Mouse (Mus musculus): ENCODE results near the gene Ctbs.
A peak's percentile ranks its signal among the peaks of the same experiment; 100 is the strongest.
"Not testable (repeated sequence)": the region's sequence is repeated elsewhere in the genome, so short reads cannot be mapped to it uniquely, and the experiment has no call there.

Gene Ctbs

DNA sequence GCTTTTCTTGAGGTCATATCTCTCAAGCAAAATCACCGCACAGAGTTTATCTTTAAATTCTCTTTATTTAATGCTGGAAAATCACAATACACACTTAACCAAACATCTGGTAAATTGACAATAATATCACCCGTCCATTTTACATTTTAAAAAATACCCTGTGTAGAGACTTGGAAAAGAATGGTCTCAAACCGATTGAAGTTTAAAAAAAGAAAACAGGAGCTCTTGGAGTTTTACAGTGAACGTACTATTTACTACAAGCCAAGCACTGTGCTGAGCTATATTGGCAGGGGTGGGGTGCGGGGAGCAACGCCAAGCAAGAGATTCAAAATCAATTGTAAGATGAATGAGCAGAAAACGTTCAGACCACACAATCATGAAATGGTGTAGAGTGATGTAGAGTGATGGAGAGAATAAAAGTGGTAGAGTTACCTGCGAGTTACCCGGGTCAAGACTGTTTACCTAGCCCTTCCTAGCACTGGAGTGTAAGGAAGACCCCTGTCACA is at the start of gene Ctbs:
Gene Ctbs, plus strand, starts transcription at position 51 of the 506 bp plus-strand sequence.
- DNase-seq (ENCODE audit: low spot score) = no peak

DNA sequence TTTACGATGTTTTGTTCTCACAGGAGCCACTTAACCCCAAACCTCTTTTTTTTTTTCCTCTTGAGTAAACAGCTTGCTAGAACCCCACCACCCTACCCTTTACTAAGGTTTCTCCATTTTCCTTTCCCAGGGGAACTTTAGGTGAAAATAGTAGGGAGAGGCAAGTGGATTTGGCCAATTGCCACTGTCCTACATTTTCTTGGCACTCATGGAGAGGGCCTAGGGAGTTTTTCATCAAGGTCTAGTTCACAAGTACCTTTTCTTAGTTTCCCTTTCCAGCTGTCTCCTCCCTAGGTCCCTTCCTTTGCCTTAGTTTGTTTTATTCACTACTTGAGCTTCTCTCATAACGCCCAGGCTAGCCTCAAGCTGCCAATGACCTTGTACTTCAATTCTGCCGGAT is 45.8 kb upstream of the Ctbs start:
- no peak for DNase-seq (ENCODE audit: low spot score)

DNA sequence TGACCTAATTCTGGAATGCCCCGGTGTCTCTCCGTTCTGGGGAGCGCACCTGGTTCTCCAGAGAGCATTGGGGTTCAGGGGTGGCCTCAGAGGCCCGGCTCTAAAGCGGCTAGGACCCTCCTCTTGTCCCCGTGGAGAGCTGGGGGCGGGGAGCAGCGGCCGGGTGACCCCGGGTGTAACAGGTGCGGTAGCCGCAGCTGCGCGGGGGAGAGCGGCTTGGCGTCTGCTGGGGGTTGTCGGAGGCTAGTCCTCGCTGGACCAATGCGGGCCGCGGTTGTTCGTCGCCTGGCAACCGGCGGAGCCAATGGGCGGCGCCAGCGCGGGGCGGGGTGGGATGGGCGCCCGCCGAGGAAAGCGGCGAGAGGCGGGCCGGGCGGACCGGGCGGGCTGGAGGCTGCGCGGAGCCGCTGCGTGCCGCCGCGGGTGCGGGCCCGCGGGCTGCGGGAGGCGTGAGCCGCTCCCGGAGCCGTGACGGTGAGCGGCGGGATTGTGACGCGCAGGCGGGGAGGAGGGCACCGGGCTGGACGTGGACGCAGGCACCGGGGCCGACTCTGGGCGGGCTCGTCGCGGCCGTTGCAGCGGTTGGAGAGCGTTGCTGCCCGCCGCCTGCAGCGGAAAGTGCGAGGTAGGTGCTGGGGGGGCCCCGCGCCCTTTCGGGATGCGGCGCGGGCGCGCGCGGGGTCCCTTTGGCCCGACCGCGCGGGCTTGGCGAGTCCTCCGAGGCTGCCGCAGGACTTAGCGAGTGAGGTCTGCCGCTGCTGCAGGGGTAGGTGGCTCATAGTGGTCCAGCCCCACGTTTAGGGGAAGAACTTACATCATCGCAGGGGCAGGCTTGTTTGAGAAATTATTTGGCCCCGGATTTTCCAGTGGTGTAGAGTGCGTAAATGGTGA is 45.0 kb upstream of the Ctbs start, which contains the start of gene Ssx2ip:
Gene Ssx2ip, plus strand, starts transcription at position 332 of the 891 bp plus-strand sequence.
- DNase-seq (ENCODE audit: low spot score) = peak; percentile 99

DNA sequence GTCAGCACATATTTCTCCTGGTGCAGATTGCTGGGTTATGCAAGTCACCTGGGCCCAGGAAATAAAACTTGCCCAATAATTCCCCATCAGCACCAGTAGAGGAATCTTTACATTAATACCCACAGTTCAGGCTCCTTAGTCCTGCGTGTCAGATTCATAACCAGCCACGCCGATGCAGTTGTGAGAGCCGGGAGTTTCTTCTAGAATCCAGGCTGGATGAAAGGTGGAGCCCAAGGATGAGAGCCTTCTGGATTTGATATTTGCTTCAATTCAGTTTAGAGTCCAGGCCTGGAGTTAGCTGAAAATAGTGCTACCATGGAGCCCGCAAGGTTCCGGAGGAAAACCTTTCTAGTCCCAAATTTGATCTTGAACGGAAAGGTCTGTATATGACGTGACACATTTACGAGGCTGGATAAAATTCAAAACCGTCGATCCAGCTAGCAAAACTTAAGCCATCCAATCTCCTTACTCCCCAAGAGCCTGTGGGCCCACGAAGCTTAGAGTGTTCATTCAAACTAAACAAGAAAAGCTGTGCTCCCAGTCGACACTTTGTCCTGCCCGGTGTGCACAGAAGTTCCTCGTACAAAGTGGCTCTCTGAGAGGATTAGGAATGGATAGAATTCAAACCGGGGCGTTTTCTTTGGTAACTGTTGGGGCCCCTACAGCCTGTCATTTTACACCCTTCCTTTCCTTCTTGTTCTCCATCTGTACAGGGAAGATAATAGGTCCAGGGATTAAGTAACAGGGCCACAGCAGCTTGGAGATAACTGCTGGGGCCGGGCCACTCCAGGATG is 44.2 kb upstream of the Ctbs start:
- DNase-seq (ENCODE audit: low spot score) = no peak

DNA sequence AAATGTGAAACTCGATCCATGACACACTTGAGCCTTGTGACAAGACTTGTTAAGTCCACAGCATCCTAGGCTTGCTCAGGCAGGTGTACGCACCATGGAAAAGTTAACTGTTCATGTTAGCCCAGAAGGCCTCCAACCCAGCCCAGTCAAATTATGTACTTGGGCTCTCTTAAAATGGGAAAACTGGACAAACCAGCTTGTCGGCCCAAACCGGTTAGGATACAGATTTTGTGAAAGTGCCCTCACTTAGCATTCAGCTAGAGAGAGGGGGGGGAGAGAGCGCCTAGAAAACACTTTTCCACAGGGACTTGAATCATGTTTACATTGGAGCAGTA is 43.6 kb upstream of the Ctbs start:
- DNase-seq (ENCODE audit: low spot score) = no peak

DNA sequence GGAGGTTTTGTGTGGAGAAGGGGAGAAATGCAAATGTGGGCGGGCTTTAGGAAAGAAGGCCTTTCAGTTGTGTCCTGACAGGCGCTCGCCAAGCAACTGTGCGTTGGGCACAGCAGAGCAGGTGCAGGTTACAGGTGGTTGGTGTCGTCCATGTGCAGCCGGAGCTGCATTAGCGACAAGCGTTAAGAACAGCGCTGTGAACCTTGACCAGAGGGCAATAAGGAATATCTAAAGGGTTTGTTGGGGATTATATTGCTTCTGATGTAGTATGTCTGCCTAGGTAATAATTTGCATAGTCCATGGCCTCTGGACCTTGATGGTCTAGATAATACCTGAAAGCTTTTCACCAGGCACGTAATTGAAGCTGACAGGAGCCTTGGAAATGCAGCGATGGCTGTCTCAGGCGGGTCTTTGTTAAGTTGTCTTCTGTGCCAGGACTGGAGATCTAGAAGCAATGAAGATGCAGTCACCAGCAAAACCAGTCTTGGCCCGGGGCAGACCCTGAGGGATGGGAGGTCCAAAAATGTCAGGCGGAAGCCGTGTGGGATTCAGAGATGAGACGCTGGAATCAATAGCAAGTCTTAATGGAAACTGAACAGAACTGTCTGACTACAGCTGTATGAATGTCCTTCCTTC is 42.4 kb upstream of the Ctbs start:
- no peak for DNase-seq (ENCODE audit: low spot score)

DNA sequence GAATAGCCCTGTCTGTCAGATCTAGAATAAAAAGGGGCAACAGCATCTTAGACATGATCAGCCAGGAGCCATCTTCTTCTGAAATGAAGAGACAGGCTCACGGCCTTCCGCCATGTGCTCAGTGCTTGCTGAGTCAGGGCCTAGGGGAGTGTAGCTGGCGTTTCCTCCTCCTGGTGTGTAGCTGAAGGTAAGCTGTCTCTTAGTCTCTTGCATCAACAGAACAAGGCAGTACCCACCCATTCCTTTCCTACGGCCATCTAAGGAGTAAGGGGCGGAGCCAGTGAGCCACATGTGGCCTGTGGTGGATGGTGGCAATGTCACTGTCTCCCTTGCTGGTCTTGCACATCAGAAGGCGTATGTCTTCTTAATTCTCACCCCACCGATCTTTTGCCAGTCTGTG is 39.5 kb upstream of the Ctbs start:
- no peak for DNase-seq (ENCODE audit: low spot score)

DNA sequence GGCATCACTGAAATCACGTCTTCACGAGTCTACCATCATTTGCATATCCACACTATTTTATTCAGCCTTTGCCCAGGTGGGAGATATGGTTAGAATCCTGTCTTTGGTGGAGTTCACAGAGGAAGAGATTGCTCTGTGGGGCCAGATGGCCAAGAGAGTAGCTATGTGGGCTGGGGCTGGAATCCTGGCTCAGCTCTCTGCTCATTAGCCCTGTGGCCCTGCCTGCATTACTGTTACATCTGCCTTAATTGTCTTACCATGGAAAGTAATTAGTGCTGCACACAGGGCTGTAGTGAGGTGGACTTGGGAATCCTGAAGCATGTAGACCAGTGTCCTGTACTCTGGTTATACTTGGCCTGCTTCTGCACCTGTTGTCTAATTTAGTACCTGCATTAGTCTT is 37.6 kb upstream of the Ctbs start:
- no peak for DNase-seq (ENCODE audit: low spot score)

DNA sequence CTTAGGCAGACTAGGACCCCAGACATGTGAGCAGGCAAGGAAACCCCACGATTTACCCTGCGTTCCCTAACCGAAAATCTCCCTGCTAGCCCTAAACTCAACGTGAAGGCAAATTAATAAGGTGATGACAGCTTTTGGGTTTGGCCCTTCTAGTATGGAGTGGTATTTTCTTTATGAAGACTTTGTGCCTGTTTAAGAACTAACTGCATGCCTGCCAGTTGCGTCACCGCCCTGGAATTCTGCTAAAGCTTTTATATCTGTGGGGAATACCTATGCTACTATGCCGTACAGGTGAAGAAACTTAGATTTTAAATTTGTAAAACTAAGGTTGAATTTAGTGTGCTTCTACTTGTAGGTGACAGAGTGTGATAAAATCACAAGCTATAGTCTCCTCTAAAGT is 37.1 kb upstream of the Ctbs start:
- no peak for DNase-seq (ENCODE audit: low spot score)

DNA sequence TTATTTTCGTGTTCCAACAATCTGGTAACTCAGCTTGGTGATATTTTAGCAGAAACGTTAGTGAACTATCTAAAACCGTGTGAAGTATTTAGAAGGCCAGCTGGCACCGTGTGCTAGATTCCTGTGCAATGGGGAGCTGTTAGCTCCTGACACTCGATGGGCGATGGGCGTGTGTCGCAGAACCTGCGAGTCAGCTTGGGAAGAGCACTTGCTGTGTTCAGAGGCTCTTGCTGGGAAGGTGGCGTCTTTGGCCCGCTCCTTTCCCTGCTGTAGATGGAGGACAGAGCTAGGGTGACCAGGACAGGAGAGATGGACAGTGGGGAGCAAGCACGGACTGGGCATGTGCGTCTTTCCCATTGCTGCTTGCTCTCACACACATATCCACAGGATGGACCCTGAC is 36.6 kb upstream of the Ctbs start:
- no peak for DNase-seq (ENCODE audit: low spot score)

DNA sequence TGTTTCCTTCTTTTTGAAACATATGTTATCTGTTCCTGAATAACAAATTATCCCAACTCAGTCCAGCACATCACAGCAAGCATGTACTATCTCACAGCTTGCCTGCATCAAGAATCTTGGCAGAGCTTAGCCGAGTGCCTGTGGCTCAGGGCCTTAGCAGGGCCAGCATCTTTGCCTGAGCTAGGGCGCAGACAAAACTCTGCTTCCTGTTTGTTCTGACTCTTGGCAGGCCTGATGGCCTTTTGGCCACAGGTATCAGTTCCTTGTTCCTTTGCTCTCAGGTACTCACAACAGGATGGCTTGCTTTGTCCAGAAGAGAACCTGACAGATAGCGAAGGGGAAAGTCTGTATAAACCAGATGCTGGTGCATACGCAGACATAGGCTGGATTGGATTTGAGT is 35.6 kb upstream of the Ctbs start:
- no peak for DNase-seq (ENCODE audit: low spot score)

DNA sequence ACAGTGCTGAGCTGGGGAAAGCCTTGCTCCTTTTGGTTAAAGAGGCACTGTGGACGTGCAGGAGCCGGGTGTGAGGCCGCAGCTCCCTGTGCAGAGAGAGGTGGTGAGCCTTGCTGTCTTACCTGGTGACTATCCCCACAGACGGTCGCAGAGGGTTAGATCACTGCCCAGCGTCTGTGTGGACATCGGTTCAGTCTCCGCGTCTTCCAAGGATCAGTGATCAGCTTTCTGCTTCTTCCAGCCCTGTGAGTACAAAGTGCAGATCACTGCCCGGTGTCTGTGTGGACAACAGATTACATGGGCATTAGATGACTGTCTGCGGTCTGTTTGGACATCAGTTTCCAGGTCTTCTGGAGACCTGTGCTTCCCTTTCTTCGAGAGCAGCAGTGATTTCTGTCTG is 35.0 kb upstream of the Ctbs start:
- no peak for DNase-seq (ENCODE audit: low spot score)

DNA sequence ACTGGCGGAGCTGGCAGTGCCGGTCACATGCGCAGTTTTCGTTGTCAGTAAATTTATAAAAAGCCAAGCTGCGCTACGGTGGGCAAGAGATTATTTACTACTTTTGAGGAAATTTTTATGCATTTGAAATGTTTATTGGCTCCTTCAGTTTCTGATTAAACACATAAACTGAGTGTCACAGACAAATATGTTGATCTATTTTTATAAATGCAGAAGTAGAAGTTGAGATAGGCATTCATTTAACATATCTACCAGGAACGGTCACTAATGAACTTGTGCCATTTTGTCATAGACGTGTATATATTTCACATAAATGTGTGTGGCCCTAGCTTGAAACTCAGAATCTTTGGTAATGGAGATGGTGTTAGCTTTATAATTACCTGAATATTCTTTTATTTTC is 31.7 kb upstream of the Ctbs start:
- DNase-seq (ENCODE audit: low spot score) = no peak

DNA sequence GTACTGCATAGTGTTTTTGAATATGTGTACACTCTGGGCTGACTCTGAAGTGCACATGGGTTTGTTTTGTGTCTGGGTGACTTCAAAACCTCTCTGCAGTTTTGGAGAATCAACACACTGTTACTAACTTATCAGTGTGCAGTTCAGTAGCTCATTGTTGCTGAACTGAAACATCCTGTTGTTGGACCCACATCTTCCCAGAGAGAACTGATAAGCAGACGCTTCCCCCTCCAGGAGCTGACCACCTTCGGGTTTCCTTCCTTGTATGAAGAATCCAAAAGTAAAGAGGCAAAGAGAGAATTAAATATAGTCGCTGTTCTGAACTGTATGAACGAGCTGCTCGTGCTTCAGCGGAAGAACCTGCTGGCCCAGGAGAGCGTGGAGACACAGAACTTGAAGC is 30.7 kb upstream of the Ctbs start:
- no peak for DNase-seq (ENCODE audit: low spot score)

DNA sequence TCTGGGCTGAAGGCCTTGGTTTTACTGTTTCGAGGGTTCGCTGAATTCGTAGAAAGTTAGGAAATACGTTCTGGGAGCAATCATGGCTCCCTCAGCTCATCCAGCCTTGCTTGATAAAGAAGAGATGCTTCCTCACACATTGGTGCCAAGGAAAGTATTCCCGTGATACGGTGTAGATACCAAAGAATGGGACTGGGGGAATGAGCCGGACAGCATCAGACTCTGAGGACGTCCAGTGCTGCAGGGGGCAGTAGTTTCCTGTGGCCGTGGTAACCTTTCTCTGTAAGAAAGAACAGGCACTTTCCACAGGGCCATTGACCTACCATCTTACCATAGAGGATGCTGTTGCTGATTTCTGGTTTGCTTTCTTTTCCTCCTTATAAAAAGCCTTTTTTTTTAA is 30.1 kb upstream of the Ctbs start:
- no peak for DNase-seq (ENCODE audit: low spot score)

DNA sequence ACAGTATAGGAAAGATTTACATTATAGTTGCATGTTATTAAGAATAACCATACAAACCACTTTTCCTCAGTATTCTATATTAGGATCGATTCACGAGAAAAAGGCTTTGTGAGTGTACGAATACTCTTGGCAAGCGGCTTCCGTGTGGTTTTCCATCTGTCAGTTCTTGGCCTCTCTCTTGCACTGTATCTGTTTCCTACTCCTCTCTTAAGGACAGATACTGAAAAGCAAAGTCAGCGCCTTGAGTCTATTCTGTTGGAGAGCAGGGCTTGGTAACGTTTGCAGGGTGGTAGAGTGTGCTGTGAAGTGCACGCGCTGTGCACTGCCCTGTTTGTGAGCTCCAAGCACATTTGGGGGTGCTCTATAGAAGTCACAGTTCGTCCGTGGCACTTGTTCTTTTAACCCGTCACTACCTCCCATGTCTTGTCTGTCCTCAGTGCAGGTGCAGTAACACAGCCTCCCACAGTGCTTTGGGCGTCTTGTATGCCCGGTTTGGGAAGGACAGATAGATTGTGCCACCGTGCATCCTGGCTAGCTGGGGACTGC is 29.5 kb upstream of the Ctbs start:
- no peak for DNase-seq (ENCODE audit: low spot score)

DNA sequence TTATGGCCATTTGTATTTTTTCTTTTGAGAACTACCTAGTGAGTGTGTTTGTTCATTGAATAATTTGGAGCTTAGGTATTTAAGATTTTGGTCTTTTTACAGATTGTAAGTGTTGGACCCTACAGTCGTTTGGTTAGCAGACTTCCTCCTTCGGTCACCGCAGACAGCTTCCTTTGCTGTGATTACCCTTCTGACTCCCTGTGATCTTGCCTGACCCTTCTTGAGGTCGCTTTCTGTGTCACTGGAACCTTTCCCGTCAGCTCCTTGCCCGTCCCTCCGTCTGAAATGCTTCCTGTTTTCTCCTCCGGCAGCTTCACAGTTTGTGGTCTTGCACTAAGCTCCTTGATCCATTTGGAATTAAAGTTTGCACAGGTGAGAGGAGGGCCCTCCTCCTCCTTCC is 27.8 kb upstream of the Ctbs start:
- DNase-seq (ENCODE audit: low spot score) = no peak

DNA sequence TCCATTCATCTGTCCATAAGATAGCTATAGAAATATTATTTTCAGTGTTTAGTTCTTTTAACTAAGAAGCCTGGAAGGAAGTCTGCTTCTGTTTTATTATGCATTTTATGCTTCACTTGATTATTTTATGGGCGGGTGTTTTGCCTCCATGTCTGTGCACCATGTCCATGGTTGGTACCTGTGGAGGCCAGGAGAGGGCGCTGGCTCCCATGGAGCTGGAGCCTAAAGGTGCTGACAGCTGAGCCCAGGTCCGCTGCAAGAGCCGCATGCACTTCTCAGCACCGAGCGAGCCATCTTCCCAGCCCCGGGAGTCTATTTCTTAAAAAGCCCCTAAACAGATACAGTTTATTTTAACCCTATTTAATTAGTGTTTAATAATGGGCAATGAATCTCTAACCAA is 25.9 kb upstream of the Ctbs start:
- DNase-seq (ENCODE audit: low spot score) = no peak

DNA sequence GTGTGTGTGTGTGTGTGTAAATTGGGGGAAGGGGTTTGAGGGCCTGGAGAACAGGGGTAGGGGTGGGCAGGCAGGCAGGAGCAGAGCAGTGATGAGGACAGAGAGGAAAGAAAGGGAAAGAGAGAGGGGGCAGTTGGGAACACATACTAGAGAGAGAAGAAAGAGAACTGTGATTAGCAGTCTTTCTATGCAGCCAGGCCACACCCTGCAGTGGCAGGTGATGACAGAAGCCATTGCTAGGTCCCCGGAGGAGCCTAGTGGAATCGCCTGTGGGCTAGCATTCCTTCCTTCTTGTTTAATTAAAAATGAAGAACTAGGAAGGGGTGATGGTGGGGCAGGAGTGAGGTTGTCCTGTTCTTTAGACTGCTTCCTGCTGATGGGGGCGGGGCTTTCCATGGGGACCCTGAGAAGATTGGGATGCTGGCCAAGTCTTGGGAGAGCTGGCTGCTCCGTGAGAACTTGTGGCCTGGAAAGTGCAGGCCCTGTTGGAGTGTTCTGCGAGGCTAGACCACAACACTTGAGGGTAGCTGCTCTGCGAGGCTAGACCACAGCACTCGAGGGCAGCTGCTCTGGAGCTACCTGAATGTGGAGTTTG is 25.2 kb upstream of the Ctbs start:
- no peak for DNase-seq (ENCODE audit: low spot score)

DNA sequence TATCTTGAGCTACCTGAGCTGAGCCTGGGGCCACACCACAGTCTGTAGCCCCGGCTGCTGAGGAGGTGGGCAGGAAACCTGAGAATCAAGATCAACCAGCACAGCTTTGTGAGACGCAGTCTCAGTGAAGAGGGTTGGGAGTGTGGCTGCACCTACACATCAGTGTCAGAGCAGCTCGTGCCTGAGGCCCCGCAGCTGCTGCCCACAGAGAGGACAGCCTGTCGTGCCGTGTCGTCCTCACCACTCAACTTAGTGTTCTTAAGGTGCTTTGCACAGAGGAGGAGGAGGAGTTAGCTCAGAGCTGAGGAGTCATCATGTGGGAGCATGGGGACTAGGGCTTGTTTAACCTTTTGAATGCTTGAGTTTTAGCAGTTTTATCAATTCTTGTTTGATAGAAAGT is 23.7 kb upstream of the Ctbs start:
- no peak for DNase-seq (ENCODE audit: low spot score)

DNA sequence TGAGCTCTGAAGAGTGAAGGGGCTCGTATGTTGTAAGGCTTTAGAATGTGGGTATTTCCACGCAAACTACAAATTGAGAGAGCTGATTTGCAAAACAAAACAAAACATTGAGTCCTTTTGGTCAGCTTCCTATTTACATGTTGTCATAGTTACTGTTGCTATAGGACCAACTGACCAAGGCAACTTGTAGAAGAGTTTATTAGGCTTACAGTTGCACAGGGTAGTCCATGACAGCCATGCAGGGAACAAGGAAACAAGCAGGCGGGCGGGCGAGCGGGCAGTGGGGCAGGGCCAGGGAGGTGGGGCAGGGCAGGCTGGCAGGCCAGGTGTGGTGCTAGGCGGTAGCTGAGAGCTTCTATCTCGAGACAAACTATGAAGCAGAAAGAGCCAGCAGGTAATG is 23.1 kb upstream of the Ctbs start:
- no peak for DNase-seq (ENCODE audit: low spot score)

DNA sequence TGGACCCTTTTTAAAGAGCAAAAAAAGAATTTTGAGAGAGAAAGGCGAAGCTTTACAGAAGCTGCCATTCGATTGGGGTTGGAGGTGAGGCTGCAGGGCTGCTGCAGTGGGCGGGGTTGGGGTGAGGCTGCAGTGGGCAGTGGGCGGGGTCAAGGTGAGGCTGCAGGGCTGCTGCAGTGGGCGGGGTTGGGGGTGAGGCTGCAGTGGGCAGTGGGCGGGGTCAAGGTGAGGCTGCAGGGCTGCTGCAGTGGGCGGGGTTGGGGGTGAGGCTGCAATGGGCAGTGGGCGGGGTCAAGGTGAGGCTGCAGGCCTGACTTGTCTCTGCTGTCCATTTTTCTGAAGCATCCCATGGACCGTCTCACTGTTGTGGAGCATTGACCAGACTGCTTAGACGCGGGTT is 16.5 kb upstream of the Ctbs start:
- not testable (repeated sequence) for DNase-seq (ENCODE audit: low spot score)

Data from ovary, postnatal 14 days (tissue).